Mouse (Mus musculus) gastrocnemius, postnatal 36 days (tissue): ENCODE data around the gene Klk10. TPM values are rescaled to one million over a fixed set of nuclear protein-coding genes. Genes with fewer than 3 reads are reported as not detected.

Experiments used
- DNase-seq, 2 experiments: peaks; one replicate each; pipeline ENCODE4 v3.0.0; 2022
- intact Hi-C: fragments of 180-260 bp; cut with DNase I; formaldehyde crosslinking; loops from one replicate; pipeline ENCODE4 v1.15.1; 2025
- long read RNA-seq, 2 experiments: library from polyadenylated mRNA; stranded (forward); transcript quantifications; one replicate each; pipeline ENCODE4 v2.0.0; 2021
- total RNA-seq, 2 experiments: library from RNA; stranded (reverse); gene quantifications; 2 replicates each; pipeline ENCODE4 v1.2.3; 2021

Gene Klk10
- not detected for total RNA-seq
- long read RNA-seq, experiment 1, partial matches to known transcripts, result 1 of 3 reads
- long read RNA-seq, experiment 1, other reads (novel, unspliced or antisense), result 0 of 3 reads
- long read RNA-seq, experiment 2, partial matches to known transcripts, result 0 of 2 reads
- long read RNA-seq, experiment 2, other reads (novel, unspliced or antisense), result 0 of 2 reads

DNA sequence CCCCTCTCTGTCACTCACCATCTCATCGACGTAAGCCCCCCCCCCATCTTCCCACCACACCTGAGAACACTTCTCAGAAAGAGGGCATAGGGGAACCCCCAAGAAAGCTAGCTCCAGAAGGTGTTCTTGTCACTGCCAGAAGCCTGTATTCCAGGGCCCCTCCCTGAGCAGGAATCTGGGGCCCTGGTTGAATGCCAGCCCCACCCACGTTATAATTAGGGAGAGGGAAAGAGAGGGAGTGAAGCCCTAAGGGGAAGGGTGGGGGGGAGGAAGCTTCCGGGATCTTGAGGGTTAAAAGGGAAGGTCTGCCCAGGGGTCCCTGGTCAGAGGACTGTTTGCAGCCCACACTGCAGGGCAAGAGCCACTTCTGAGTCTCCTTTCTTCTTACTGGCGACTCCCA is at the start of gene Klk10:
Gene Klk10, plus strand, starts transcription at position 290 of the 400 bp plus-strand sequence.
- intact Hi-C loops, result loop anchor here (5.0 kb wide), 1 partner anchor 98 kb away; no protein-coding TSS in a partner anchor
- DNase-seq, result no peak

DNA sequence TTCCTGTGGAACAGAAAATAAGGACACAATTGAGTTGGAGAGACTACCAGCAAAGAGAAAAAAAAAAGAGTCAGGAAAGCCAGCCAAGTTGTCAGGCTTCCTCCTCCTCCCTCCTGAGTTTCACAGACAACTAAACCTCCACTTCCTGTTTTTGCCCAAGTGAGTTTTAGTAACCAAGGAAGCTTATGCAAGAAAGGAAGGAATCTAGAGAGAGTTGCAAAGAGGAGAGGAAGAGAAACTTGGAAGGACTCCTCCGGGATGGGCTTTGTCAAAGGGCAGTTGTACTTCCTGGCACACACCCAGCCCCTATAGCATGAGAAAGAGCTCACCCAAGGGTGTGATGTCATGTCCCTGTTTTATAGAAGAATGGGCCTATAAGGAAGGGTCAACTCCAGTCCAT is 33.0 kb upstream of the Klk10 start:
- DNase-seq, result peak in 1 of 2 experiments; percentile 18
- intact Hi-C loops, result no loop called here

DNA sequence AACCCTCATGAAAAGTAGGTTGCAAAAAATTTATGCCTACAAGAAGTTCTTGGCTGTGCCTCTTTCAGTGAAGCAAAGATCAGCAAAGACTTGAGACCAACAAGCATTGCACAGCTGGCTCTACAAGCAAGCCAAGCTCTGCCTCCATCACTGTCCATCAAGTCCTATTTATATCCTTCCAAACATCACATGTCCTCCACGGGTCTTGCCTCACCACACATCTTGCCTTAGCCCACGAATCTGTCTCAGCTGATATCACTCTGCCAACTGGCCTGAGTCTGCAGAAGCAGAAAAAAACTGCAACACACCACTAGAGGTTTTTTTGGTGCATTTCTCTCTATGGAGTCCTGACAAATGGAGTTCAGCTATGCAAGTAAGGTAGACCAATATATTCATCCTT is 28.0 kb upstream of the Klk10 start:
- DNase-seq, result no peak
- intact Hi-C loops, result no loop called here

DNA sequence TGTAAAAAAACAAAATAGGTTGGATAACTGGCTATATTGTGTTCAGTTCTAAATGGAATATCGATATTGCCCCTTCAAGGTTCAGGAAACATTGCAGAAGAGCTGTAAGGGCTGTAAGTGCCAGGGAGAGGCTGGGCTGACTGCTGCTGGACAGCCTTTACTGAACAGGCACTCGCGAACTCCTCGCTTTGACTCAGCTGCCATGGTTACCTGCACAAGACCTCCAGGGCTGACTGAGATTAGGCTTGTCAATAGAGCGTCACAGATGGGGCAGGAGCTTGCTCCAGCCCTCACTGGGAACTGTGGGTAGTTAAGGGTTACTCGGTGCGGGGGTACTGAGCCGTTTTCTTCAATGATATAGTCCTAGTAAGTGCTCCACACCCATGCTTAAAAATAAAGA is 14.4 kb upstream of the Klk10 start:
- DNase-seq, result no peak
- intact Hi-C loops, result no loop called here

DNA sequence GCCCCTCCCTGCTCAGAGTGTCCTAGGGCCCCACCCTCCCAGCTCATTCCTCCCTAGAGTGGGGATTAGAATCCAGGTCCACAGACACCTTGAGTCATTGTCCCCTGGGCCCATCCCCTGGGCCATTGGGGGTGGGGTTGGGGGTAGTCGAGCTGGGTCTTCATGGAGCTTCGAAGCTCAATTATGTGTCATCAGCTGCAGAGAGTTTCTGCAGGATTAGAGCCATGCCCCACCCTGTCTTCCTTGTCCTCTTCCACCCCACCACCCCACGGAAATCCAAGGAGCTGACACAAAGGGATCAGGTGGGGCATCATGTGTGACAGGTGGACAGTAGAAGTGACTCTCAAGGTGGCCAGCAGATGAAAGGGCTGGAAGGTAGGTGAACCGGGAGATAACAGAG is 12.2 kb upstream of the Klk10 start, which contains the start of gene Klk12:
Gene Klk12, plus strand, starts transcription at position 301 of the 400 bp plus-strand sequence.
- DNase-seq, result no peak
- intact Hi-C loops, result no loop called here

DNA sequence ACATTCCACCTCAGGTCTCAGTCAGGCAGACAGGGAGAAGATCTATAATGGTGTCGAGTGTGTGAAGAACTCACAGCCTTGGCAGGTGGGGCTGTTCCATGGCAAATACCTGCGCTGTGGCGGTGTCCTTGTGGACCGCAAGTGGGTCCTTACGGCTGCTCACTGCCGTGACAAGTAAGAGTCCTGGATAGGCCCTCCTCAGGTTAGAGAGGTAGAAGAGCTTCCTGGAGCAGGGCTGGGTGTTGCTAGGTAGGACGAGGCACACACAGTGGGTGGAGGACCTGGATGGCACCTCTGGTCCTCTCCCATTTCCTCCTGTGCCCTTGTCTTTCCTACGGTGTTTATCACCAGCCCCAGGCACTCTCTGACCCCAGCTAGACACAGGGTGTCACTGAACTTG is 11.2 kb upstream of the Klk10 start:
- no peak for DNase-seq

DNA sequence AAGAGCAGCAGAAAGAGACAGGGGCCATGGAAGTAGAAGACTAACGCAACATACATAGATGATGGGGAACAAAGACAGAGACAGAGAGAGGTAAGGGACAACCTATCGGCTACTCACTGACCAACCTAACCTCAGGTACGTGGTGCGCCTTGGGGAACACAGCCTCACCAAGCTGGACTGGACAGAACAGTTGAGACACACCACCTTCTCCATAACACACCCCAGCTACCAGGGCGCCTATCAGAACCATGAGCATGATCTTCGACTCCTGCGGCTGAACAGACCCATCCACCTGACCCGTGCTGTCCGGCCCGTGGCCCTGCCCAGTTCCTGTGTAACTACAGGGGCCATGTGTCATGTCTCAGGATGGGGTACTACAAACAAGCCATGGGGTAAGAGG is 10.1 kb upstream of the Klk10 start:
- no peak for DNase-seq
- intact Hi-C loops, result no loop called here

More for the DNA sequence above, 11.2 kb upstream of the Klk10 start:
- intact Hi-C loops, result no loop called here

DNA sequence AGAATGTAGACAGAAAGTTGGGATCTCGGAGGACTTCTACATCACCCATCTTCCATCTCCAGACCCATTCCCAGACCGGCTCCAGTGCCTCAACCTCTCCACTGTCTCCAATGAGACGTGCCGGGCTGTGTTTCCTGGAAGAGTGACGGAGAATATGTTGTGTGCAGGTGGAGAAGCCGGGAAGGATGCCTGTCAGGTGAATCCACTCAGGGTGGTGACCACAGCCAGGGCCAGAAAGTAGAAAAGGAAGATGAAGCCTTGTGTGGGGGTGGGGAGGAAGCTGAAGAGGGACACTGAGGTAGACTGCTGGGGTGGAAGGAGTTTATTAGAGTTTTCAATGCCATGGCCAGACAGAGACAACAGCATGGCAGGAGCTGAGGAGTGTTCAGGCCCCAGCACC is 8.9 kb upstream of the Klk10 start:
- intact Hi-C loops, result no loop called here
- no peak for DNase-seq

DNA sequence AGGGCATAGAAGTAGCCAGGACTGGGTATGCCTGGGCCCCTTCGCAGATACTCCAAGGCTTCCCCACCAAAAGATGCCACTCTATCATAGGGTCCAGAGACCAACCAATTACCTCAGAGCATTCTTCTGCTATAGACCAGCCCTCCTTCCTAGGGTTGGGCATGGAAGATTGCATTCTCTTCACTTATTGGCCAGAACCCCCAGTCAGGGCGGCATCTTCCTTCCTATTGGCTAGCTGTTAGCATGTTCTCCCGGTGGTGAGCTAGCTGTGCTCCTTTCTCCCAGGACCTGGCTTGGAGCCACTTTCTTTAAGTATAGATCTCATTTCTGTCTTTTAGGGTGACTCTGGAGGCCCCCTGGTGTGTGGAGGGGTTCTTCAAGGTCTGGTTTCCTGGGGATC is 7.9 kb upstream of the Klk10 start:
- intact Hi-C loops, result no loop called here
- DNase-seq, result no peak

DNA sequence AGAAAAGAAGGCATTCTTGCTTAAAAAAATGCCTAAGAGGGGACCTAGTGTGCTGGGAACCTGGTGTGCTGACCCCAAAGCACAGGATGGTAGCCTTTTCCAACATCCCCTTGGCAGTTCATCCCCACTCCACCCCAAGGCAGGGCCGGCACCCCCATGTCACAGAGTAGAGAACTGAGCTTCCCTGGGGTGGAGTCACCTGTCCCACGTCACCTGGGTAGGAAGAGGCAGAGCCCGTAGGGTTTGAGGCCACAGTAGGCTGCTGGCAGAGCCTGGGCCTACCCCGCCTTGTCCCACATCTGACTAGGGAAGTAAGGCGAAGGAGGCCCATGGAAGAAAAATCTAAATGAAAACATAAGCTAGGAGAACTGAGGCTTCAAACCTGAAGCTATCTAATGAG is 6.5 kb upstream of the Klk10 start, which contains the start of gene Klk11:
Gene Klk11, plus strand, starts transcription at position 241 of the 400 bp plus-strand sequence.
- DNase-seq, result no peak
- intact Hi-C loops, result no loop called here

DNA sequence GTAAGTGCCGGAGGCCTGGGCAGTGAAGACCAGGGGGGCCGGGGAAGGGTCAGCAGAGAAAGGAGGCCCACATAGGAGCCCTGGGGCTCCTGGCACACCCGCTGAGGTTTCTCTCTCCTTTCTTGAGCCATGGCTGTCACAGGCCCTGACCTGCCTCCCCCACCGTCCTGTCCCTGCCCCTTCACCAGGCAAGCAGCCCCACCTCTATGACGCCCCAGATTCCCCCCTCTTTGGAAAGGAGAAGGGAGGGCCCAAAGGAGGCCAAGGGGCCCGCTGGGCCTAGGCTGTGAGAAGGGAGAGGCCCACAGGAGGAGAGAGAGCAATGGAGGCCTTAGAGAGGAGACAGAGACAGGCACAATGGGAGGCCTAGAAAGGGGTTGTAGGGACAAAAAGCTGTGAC is 6.0 kb upstream of the Klk10 start:
- DNase-seq, result no peak
- intact Hi-C loops, result no loop called here

DNA sequence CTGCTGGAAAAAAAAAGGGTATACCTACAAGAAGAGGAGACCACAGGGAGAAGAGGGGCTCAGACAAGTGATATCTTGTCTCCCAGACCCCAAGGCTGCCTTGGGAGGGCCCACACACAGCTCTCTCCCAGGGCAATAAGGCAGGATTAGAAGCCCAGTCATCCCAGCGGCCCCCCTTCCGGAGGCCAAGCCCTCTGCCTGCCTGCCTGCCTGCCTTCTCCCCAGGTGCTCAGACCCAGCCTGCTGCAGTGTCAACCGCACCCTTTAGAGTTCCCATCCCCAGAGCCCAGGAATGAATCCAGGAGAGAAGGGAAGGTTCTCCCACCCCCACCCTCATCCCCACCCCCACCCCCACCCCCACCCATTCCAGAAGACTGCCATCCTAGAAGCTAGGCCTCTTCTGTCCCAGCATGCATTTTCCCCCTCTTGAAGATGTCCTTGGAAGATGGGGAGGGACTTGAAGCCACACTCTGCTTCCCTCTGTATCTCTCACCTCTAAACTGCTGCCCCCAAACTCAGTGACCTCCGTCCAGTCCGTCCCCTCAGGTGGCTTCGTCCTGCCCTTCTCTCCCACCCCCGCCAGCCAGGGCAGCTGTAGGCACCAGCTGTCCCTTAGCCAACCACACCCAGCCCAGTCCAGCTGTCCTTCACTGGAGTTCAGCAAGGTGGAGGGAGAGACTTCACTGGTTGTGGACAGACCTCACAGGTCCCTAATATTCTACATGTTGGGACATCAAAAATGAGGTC is 5.4 kb upstream of the Klk10 start:
- no peak for DNase-seq
- intact Hi-C loops, result no loop called here

DNA sequence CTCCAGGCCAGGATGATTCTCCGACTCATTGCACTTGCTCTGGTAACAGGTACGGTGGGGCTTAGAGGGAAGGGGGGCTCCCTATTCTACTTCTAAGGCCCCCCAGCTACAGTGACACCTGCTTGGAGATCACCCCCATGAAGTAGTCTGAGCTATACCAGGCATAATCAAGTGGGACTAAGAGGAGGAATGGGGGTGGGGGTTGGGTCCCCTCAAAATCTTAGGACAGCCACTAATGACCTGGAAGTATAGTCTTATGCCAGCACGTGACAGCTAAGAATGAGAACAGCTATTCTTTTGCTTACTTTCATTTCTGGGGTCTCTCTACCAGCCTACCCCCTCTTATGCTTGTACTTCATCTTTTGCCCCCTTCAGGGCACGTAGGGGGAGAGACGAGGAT is 4.3 kb upstream of the Klk10 start:
- intact Hi-C loops, result no loop called here

DNA sequence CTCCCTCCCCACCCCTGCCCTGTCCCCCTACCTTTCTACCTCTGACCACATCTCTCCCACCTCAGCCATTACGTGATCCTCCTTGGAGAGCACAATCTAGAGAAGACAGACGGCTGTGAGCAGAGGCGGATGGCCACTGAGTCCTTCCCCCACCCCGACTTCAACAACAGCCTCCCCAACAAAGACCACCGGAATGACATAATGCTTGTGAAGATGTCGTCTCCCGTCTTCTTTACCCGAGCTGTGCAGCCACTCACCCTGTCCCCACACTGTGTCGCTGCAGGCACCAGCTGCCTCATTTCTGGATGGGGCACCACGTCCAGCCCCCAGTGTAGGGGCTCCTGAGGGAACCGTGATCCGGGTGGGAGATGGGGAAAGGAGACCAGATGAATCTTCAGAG is 3.4 kb upstream of the Klk10 start:
- intact Hi-C loops, result no loop called here
- DNase-seq, result no peak

More for the DNA sequence above, 4.3 kb upstream of the Klk10 start:
- DNase-seq, result no peak

DNA sequence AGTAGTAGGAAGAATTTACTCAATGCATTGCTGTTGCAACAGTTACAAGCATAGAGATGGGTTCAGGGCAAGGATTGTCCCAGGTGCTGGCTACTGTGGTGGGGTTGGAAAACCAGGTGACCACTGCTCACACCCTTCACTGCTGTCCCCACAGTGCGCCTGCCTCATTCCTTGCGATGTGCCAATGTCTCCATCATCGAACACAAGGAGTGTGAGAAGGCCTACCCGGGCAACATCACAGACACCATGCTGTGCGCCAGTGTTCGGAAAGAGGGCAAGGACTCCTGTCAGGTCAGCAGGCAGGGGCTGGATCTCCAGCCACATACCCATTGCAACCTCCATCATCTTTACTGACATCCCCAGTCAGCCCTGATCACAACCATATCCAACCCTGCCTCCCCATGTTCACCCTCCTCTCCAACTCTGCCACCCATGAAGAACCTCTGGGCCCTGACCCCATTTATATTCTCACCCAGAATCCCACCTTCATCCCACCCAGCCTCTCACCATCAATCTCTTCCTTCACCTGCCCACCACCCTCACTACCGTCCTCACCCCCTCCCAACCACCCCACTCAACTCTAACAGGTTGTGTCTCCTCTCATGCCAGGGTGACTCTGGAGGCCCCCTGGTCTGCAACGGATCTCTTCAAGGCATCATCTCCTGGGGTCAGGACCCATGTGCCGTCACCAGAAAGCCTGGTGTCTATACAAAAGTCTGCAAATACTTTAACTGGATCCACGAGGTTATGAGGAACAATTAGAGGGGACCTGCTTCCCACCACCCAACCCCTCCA is 2.5 kb upstream of the Klk10 start:
- intact Hi-C loops, result no loop called here
- no peak for DNase-seq

DNA sequence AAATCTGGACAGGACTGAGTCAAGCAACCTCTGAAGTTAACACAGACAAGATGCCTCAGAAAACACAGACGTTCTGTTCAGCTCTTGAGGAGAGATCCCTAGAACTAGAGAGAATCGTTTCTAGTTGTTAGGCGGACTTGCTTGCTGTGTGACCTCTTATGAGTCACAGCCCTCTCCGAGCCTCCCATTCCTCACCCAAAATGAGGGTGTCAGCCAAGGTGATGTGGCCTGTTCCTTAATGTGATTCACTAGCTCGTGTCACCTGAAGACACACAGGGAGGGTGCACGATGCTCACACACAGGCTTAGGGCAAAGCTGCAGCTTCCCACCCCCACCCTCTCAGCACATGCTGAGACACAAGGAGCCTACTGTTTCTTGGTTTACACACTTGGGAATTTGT is 594 bp upstream of the Klk10 start:
- intact Hi-C loops, result loop anchor here (5.0 kb wide), 1 partner anchor 98 kb away; no protein-coding TSS in a partner anchor
- DNase-seq, result no peak

DNA sequence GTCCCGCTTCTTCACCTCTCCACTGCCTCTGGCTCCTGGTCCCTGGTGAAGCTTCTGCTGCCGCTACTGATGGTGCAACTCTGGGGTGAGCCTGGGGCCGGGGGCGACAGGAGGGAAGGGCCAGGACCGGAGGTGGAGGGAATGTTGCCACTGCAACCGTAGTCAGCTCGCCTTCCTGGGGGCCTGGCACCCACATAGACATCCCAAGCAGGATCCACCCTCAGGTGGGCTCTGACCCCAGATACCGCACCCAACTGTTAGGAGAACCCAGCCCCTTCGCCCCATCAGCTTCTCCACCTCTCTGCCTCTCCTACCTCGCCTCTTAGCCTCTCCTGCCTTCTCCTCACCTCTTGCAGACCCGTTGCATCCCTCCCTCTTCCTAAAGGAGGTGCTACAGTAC is 706 bp downstream of the Klk10 start:
- no peak for DNase-seq
- intact Hi-C loops, result loop anchor here (5.0 kb wide), 1 partner anchor 99 kb away; no protein-coding TSS in a partner anchor

DNA sequence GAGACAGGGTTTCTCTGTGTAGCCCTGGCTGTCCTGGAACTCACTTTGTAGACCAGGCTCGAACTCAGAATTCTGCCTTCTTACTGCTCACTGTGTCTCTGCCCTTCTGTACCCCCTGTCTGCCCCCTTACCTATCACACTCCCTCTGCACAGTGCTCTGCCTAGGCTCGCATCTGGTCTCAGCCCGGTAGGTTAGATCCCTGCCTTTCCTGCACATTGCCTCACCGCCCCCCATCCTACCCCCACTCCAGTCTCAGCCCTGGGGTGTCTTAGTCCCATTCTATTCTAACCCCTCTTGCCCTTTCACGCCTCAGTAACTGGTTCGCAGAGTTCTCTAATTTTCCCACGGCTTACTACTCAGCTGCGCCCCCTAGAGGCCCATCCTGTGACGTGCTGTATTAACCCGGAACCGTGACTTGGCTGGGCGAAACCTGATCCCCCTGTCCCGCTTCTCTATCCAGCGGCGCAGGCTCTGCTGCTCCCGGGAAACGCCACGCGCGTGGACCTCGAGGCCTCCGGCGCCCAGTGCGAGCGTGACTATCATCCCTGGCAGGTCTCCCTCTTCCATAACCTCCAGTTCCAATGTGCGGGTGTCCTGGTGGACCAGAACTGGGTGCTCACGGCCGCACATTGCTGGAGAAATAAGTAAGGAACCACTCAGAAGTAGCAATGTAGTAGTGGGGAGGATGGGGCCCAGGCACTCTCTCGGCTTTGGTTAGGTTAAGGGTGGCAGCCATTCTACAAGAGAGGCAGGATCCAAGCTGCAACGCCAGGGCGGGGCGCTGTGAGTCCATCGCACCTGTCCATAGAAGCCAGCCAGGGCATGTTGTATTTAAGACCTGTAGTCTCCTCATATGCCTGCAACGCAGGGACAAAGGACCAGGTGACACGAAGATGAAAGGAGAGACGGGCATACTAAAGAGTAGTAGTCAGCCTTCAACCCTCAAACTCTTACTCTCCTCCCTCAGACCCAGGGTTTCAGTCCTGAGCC is 1.7 kb downstream of the Klk10 start:
- intact Hi-C loops, result loop anchor here (5.0 kb wide), 1 partner anchor 100 kb away; no protein-coding TSS in a partner anchor

DNA sequence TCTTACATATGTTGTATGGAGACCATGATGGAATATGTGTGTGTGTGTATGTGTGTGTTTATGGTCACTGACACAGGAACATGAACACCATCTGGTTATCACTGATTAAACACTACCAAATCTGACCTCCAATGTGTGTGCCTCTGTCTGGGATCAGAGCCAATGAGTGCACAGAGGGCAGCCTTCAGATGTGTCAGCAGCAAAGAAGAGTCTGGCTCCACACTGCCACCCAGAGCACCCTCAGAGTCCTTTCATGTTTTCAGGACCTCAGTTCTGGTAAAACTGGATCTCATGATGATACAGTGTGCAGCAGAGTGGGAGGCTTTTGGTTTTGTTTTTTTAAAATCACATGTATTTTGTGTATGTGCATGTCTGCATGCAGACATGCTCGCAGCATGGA is 4.5 kb downstream of the Klk10 start:
- intact Hi-C loops, result no loop called here
- no peak for DNase-seq

More for the DNA sequence above, 1.7 kb downstream of the Klk10 start:
- DNase-seq, result peak; percentile 60 to 75

DNA sequence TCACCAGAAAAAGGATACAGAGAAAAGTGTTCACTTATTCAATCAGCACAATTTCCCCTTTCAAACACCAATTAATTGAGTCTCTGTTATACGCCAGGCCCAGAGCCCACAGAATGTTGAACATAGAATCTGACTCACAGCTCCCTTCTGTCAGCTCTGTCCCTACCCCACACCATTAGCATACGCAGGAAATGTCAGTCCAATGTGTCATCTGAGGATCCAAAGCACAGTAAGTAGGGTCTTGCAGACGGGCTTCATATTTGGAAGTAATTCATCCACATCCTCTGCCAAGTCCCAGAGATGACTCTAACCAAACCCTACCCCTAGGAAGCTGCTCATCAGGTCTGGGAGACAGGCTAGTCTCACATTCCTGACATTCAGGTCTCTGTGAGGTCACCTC is 7.3 kb downstream of the Klk10 start:
- no peak for DNase-seq
- intact Hi-C loops, result no loop called here
